Mouse (Mus musculus) MN1 (cell line): ENCODE measurements at regions not wholly inside any gene's neighbourhood (a gene's known extent, or its start where the extent isn't known, plus 50 kb on each side); places are given as distances from the start of the nearest gene placed in this dataset.
"Not testable (repeated sequence)": the region's sequence is repeated elsewhere in the genome, so short reads cannot be mapped to it uniquely, and the experiment has no call there.

Source experiments
- DNase-seq: peaks from one replicate; pipeline ENCODE4 v3.0.0-alpha.2; 2016; ENCODE audit warnings: low spot score

- no peak for DNase-seq
Measured at GRCm38 (mm10) chr16:30686536-30686935, 87.0 kb downstream of the Fam43a start.

DNA sequence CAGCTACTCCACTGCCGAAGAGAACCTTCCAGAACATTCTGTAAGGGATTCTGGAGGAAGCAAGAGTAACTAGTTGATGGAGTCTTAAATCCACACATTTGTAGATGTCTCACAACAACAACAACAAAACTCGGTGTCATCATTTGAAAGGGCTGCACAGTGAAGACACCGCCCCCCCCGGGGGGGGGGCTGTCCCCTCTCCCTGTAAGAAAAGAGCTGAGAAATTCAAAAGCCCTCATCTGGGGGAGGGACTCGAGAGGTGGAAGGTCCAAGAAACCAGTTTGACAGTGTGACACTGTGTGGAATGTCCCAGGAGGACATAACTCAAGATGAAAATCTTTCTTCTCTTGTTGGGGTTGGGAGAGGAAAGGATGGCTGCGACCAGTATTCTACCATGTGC is 87.7 kb downstream of the Fam43a start:
- DNase-seq: no peak

- no peak for DNase-seq
Measured at GRCm38 (mm10) chr16:30687682-30688081, 88.2 kb downstream of the Fam43a start.

DNA sequence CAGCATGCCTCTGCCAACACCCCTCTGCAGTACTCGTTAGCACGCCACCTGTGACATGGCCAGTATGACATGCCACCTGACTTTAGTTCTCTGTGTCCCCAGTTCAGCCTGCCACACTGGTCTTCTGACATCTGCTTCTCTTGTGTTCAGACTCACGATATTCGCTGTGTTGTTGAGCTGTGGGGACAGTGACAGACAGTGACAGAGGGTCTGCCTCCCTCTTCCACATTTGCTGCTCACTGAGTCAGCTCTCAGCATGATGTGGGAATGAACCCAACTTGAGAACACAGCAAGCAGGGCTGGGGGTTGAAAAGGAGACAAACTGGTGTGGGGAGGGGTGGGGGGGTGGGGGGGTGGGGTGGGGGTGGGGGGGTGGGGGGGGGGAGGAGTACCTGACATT is 91.0 kb downstream of the Fam43a start:
- no peak for DNase-seq

GRCm38 (mm10) chr16:30691964-30692363 is 92.4 kb downstream of the Fam43a start:
- peak; percentile 48 for DNase-seq

DNA sequence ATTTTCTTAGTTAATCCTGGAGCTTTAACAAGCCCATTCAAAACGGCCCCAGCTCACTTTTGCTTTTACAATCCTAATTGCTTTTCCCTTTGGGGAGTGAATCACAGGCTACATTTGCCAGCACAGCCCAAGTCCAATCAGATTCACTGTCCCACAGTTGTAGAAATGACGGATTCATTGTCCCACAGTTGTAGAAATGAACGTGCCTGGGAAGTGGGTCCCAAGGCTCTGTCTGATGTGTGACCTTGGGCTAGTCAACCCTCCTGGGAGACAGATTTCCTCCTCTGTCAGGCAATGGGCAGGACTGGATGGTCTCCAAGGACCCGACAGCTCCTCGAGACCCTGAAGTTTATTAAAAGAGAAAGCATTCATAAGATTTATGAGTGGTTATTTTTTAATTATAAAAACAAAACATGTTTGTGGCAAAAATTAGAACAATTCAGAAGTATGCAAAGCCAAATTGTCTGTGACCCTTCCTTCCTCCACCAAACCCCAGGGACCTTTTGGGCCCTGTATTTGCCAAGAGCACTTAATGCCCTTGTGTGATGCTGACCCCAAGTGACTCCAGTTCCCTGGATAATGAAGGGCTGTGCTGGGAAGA is 93.1 kb downstream of the Fam43a start:
- peak; percentile 53 for DNase-seq

DNA sequence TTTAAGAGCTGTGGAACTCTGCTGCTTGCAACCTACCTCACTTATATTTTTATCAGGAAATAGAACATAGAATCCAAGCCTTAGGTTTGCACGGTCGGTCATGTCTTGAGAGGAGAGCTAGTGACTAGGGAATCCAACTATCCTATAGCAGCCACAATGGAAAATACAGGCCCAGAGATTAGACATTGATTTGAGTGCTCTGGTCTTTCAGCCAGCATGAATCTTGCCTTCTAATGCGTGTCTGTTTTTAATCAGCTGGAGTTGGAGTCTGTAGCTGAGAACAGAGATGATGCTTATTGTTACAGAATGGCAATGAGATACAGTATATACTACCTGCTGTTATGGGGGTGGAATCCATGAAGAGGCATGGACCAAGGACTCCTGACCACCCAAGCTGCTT is 93.7 kb downstream of the Fam43a start:
- DNase-seq: peak; percentile 72

DNA sequence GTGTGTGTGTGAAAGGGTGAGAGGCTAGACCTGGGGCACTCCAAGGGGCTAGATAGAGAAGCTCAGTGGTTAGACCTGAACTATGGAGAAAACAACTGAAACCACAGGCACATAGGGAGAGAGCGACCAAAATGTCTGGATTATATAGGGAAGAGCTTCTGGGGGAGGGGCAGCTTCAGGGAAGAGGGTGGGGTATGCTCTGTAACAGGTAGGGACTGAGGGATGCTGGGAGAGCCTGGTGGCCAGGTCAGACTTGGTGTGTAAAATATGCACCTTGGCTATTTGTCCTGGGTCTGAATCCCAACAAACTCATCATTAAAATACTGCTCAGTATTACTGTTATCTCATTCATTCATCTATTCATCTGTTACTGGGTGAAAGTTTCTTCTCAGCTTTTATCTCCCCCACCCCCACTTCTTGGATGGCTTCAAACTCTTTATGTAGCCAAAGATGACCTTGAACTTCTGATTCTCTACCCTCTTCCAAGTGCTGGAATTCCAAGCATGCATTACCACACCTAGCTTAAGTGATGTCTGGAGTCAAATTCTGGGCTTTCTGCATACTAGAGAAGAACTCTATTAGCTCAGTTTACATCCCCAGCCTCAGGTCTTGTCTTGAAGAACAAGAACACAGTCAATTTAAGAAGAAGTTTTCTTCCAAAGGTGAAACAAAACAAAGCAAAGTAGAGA is 94.5 kb downstream of the Fam43a start:
- DNase-seq: no peak

DNA sequence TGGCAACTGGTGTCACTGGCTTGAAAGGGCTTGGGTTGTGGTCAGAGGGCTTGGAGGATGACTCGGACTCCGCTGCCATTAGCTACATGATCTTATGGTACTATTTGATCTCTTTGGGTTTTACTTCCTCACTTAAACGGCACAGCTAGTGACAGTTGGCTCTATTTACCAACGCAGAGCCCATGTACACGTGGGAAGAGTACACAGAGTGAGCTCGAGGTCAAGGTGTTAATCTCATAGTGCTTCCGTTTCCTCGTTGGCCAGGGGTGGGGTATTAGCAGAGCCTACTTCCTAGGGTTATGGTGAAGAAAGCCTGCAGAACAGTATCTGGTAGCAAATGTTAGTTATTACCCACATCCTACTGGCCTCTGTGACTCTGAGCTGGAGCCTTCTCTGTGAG is 96.2 kb downstream of the Fam43a start:
- no peak for DNase-seq

- DNase-seq: no peak
Measured at GRCm38 (mm10) chr16:30697209-30697608, 97.7 kb downstream of the Fam43a start.

GRCm38 (mm10) chr16:30697806-30698205 is 98.3 kb downstream of the Fam43a start:
- DNase-seq: no peak

DNA sequence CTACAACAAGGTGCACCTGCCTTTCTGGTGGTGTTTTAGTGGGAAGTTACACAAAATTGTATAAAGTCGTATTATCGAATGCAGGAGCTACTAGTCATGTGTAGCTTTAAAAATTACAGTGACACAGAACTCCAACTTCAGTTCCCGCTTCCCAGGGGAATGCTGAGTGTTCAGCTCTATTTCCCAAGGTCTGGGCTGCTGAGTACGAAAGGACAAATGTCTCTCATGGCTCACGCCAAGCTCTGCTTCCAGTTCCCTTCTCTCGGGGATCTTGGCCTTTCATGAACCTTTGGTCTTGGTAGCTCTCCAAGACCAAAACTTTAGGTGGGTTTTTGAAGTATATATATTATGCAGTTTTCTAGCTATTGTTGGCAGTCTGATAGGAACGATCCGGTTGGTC is 104.3 kb downstream of the Fam43a start:
- no peak for DNase-seq

- DNase-seq: no peak
Measured at GRCm38 (mm10) chr16:30709501-30709900, 110.0 kb downstream of the Fam43a start.

DNA sequence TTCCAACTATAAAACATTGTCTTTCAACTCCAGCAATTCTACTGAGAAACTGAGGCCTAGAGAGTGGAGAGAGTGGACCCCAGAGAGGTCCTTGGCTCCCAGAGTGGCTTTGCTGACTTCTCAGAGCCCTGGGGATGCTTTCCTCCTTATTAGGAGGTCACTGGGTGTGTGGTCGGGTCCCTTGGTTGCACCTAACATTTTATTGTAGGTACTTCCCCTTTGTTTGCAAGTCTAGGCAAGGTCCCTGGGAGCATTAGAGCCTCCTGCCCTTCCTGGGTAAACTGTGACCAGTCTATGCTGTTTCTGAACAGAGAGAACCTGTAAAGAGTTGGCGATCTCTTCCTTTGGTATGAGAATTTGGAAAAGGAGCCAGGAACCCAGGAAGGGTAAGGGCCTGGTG is 110.5 kb downstream of the Fam43a start:
- no peak for DNase-seq

GRCm38 (mm10) chr16:30712570-30712969 is 113.0 kb downstream of the Fam43a start:
- DNase-seq: no peak

DNA sequence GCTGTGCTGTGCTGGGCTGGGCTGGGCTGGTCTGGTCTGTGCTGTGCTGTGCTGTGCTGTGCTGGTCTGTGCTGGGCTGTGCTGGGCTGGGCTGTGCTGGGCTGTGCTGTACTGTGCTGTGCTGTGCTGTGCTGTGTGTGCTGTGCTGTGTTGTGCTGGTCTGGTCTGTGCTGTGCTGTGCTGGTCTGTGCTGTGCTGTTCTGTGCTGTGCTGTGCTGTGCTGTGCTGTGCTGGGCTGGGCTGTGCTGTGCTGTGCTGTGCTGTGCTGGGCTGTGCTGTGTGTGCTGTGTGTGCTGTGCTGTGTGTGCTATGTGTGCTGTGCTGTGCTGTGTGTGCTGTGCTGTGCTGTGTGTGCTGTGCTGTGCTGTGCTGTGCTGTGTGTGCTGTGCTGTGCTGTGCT is 118.1 kb downstream of the Fam43a start:
- DNase-seq: not testable (repeated sequence)

GRCm38 (mm10) chr16:30720791-30721190 is 121.3 kb downstream of the Fam43a start:
- DNase-seq: no peak

GRCm38 (mm10) chr16:30721223-30721622 is 121.7 kb downstream of the Fam43a start:
- no peak for DNase-seq

DNA sequence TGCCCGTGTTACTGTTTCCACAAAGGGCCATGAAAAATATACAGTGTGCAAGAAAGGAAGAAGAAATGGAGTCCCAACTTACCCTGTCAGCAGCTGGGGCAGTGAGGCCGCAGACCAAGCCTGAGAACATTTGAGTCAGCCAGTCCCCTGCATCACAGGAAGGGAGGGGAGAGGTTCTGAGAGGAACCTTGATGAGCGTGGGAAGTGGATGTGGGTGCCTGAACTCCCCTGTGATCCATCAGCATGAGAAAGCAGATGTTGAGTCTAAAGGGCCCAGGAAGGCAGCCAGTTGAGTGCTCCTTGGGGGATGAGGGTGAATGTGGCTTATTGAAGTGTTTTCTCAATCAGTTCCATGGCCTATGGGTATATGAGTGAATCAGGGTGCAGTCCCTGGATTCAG is 122.8 kb downstream of the Fam43a start:
- no peak for DNase-seq

DNA sequence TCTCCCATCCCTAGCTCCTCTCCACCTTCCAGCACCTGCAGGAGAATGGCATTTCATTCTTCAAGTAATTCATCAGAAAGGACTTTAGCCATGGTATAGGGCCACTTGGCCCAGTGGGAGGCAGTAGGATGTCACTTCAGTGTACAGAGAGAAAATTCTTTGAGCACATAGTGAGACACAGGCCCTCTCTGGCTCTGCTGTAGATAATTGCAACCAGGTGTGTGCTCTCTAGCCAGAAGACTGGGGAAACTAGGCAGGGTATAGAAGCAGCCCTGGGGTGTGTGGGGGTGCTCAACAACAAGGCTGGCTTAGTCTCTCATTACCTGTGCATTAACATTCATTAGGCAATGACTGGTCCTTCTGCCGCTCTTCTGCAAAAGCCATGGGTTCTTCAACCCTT is 125.1 kb downstream of the Fam43a start:
- DNase-seq: no peak

DNA sequence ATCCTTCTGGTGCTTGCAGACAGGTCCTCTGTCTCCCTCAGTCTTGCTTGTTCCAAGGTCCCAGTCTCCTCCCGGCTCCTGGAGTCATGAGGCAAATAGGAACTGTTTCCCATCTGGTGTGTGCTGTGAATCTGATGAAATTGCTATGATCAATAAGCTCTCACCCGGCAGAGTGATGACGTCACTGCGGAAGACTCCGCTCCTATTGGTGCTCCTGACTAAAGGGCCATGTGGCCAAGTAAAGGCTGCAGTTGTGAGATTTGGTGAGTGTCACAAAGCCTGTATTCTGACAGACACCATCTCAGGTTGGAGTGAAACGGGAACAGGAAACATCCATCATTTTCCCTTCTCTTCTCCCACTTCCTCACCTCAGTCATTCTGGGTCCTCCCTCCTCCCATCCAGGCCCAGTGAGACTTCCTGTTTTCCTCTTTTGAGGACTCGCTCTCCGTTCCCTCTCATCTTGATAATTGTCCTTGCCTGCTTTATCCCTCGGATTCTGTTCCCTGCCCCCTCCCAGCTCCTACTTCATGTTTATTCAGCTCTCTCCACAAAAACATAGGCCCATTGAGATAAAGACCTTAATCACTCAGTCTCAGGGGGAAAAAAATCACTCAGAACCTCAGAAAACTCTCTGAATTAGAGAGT is 133.4 kb downstream of the Fam43a start:
- DNase-seq: peak; percentile 60

- DNase-seq: no peak
Measured at GRCm38 (mm10) chr16:30733478-30733877, 134.0 kb downstream of the Fam43a start.

DNA sequence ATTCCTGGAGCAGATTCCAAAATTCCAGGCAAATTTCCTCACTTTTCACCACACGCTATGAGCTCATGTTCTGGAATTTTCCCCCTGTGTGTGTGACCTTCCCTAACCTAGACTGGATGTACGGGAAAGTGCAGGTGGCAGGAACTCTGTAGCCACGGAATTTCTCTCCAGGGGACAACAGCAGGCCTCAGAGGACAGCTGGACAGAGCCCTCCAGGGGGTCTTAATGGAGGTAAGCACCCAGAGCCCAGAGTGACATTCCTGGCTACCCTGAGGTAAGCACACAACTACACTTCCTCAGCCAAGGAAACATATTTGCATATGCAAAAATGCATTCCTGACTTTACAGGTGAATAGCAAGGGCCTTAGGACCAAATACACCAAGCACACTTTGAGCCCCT is 135.8 kb downstream of the Fam43a start:
- DNase-seq: no peak

- DNase-seq: no peak
Measured at GRCm38 (mm10) chr16:30735969-30736368, 136.4 kb downstream of the Fam43a start.
